Mouse (Mus musculus) kidney, adult 2 months (tissue): ENCODE data around the gene Dmrtb1.

Experiments
- CTCF ChIP-seq: fragments of 200-500 bp; conservative IDR thresholded peaks from 2 replicates; pipeline ENCODE4 v1.5.1; 2011; ENCODE audit warnings: low read depth, mild to moderate bottlenecking, control low read depth, low read length, moderate library complexity, mixed read lengths; ENCODE audit not compliant: insufficient read depth, insufficient read length
- POLR2A ChIP-seq: fragments of 200-500 bp; IDR thresholded peaks from one replicate; pipeline ENCODE4 v1.6.1; 2011; ENCODE audit warnings: low read depth, low read length, control low read depth

DNA sequence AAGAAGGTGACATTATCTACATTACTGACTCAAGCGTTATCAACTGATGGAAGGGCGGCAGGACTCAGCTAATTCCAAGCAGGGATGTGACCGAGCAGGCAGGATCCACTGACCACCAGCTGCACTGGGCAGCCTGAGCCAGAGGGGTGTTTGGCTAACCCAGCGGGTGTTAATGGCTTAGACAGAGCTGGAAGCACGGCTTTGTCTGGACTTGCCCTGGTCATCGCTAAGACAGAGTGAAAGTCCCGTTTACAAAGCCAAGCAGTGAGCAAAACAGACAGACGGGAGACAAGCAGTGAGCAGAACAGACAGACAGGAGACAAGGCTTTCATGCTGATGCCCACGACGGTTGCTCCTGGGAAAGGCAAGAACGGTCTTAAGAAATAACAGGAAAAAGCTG lies 4.2 kb upstream of the Dmrtb1 start:
- no peak for TF ChIP-seq CTCF
- TF ChIP-seq POLR2A, result no peak
